Mouse (Mus musculus) urinary bladder, postnatal 36 days (tissue): ENCODE measurements around the gene Cnnm2.
A peak's percentile ranks its signal among the peaks of the same experiment; 100 is the strongest.
"Not testable (repeated sequence)": the region's sequence is repeated elsewhere in the genome, so short reads cannot be mapped to it uniquely, and the experiment has no call there.

Experiments used
- DNase-seq, 2 experiments: peaks; one replicate each; pipeline ENCODE4 v3.0.0; 2022; ENCODE audit warnings: low spot score in 2 of 2, mixed read lengths in 1 of 2

Cnnm2 gene

DNA sequence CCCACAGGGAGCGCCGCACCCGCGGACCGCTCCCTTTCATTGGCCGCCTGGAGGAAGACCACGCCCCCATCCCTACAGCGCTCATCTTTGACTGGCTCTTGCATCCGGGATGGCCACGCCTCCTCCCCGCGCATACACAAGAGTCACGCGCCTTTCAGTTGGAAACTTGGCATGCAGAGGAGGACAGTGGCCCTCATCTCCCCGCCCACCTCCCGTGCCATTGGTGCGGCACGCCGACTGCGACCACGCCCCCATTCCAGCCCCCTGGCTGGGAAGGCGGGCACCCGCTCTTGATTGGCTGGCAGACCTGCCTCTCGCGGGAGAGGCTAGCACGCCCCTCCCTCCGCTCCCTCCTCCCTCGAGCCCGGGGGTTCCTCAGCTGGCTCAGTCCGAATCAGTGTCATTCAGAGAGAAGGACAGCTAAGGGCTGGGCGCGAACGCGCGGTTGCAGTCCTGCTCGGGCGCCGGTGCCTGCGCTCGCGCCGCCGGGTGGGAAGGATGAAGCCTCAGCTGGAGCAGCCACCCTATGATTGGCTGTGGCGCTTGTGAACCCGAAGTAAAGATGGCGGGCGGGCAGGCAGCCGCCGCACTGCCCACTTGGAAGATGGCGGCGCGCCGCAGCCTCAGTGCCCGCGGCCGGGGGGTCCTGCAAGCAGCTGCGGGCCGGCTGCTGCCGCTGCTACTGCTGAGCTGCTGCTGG, at the start of gene Cnnm2:
Gene Cnnm2 (plus strand): TSS at position 350 of the 700 bp plus-strand sequence.
- peak; percentile 100 for DNase-seq

DNA sequence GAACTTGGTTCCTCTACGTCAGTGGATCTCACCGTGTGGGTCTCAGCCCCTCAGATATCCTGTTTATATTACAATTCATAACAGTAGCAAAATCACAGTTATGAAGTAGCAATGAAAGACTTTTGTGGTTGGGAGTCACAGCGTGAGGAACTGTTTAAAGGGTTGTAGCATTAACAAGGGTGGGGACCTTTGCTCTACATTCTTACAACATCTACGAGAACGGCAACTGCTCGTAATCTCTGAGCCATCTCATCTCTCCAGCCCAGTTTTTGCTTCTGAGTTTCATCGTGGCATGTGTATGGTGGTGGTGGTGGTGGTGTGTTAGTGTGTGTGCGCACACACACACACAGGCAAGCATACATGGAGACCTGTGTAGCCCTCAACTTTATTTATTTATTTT, 47.2 kb upstream of the Cnnm2 start:
- no peak for DNase-seq

DNA sequence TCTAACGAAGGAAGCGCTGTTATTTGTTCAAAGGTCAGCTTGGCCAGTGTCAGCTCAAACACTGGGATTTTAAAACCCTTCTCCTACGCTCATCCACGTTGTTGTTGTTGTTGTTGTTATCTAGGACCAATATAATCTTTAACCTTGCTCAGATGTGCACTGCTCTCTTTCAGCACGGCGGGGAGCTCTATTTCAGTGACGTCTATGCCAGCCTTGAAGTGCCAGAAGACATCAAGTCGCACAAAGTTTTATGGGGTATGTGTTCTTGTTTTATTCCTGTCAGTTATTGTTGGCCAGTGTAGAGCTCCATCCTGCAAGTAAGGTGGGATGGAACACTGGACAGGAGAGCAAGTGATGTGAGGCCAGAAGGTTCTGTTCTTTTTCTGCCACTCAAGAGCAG, 46.4 kb upstream of the Cnnm2 start:
- no peak for DNase-seq

DNA sequence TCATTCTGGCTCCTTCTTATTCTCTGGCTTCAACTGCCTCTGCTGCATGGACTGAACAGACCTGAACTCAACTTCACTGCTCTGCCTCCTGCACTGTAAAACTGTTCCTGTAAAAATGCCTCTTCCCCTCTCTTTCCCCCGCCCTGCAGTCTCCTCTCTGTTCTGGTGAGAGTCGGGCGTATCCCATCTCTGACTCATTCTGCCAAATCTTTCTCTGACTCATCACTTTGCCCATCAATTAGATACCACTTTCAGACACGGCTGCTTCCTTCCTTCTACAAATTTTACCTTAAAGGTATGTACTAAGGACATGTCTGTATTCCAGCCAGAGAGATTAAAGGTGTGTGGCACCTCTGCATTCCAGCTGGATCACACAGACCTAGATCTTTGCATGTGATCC, 43.2 kb upstream of the Cnnm2 start:
- no peak for DNase-seq

DNA sequence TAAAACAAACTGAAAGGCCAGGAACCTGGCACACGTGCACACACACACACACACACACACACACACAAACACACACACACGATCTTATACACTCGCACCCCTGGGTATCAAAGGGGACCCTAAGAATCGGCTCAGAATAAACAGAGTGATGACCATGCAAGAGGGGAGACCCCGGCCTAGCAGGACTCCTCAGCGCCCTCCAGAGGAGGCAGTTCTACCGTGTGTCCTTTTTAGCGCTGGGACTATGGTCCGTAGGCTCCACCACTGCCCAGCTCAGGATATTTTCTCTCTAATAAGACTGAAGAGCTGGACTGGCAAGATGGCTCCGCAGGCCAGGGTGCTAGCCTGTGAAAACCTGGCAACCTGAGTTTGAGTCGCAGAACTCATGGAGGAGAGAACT, 37.0 kb upstream of the Cnnm2 start:
- no peak for DNase-seq

DNA sequence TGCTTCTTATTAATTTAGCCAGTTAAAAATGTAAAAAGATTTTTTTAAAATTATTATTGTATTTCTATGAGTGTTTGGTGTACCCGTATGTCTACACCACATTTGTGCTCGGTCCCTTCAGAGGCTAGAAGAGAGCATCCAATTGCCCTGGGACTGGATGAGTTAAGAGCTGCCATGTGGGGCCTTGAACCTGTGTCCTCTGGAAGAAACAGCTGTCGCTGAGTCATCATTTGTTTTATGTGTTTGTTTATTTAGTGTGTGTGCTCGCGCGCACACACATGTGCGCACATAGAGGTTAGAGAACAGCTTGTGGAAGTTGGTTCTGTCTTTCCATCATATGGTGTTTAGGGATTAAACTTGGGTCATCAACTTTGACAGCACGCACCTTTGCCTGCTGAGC, 35.3 kb upstream of the Cnnm2 start:
- DNase-seq: no peak

DNA sequence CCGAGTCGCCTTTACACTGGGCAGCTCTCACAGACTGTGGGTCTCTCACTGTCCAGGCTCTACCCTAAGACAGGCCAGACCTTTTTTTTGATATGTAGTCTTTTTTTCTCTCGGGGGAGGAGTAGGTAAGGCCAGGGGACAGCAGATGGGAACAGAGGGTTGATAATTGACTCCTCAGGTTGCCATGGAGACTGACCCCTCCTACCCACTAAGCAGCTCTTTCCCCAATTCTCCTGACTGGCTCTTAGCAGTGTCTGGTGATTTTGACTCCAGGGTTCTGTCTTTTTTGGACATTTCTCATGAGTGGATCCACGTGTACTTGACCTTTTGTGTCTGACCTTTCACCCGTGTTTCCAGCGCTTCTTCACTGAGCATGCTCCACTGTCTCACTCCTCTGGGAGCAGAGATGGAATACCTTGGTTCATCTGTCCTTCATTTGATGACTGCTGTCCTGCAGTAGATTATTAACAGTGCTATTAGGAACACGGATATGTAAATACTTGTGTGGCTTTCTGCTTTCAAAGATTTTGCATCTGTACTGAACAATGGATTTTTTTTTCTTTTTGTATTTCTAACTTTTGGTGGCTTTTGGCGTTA, 34.2 kb upstream of the Cnnm2 start:
- DNase-seq: no peak

DNA sequence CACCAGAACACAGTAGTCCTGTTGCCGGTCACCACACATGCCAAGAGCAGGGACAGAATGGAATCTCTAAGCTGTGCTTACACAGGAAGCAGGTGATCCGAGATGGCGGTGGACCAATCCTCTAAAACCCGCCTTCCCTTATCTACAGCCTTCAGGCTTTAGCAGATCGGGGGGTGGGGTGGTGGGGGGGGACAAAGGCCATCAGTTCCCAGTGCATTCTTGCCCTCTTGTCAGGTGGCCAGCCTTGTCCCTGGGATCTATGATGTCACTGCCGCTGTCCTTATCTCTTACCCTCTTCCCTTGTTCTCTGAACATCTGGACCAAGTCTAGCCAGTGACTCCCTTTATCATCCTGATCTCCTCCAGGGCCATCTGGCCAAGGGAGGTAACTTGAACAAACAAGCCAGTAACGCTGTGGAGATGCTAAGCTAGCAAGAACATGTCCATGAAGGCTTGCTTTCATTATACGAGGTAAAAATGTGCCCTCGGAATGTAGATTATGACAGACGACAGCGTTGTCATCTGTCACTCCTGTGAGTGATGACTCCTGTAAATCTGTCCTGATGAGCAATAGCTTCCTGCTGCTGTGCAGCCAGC, 33.4 kb upstream of the Cnnm2 start:
- peak in 1 of 2 experiments; percentile 2 for DNase-seq

DNA sequence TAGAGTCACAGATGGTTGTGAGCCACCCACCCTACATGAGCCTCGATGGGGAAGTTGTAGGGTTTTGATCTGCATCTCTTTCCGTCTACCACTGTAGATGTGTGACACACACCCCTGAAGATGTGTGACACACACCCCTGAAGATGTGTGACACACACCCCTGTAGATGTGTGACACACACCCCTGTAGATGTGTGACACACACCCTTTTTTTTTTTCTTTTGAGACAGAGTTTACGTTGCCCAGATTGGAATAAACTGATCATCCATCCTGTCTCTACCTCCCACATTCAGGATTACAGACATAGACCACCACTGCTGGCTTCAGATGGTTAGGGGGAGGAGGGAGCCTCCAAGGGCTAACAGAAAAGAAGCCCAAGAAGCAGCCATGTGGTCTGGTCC, 32.5 kb upstream of the Cnnm2 start:
- DNase-seq: no peak

DNA sequence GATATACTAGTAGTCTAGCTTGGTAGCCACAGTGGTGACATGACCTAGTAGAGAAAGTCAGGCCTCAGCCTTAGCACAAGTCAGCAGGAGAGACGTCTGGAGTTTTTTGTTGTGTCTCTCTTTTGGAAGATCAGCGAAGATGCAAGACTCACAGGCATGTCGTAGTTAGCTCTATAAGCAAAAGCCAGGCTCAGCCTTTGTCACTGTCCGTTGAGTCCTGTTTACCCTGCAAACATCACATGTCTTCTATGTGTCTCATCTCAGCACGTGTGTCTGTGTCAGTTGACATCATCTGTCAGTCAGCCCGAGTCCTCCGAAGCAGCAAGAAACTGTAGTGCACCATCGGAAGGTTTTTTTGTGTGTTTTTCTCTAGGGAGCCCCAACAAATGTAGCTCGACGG, 30.0 kb upstream of the Cnnm2 start:
- DNase-seq: no peak

DNA sequence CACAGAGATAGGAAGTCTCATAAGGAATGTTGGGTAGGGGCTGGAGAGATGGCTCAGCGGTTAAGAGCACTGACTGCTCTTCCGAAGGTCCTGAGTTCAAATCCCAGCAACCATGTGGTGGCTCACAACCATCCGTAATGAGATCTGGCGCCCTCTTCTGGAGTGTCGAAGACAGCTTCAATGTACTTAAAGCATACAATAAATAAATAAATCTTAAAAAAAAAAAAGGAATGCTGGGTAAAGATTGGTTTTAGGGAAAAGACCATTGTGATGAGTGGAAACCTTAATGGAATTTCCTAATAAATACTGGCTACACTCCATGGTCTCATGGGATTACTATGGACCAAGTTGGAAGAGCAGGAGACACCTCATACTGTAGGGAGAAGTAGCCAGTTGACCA, 28.7 kb upstream of the Cnnm2 start:
- not testable (repeated sequence) for DNase-seq

DNA sequence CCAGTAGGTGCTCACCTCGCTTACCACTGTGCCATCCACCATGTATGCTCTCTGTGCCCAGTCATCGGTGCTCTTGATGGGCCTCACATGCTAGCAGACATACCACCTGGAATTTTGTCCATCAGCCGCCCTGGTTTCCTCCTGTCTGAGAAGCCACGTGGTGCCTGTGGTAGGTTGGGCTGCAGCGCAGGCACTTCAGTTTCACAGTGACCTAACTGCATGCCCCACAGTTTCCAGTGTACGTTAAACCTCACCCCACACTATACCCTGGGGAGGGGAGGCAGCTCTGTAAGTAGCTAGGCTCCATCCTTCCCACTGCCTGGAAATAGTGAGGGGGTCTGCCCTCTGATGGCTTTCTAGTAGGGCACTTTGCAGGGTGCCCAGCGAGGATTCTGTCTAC, 27.8 kb upstream of the Cnnm2 start:
- no peak for DNase-seq

DNA sequence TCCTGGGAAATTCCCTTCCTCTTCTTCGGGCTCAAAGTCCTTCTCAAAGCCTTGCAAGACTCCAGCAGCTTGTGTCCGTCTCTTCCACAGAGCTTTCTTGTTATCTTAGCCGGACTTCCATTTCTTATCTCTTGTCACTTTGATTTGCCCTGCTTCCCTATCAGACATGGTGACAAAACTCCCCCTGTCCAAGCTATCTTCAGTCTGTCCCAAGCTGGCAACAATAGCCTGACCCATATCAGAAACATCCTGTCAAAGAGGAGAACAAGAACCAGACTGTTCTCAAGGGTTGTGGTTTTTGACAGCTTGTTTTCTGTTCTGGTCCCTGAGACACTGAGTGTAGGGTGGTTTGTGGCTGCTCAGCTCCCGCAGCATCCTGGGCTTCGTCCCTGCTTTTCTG, 26.2 kb upstream of the Cnnm2 start:
- no peak for DNase-seq

DNA sequence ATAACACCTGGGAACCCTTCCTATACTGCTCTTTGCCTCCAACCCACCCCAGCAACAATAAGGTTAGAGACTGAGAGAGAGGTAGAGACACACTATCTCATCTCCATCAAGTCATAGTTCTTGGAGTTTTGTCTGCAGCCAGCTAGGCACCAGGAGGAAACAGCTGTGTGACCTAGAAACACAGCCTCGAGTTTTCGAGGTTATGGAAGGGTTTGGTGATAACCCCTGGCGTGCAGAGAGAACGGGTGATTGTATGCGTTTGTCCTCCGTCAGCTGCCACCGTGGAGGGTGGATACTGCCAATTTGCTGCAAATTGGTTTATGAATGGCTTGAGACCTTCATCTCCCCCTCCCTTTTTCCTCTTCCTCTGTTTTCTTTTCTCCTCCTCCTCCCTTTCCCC, 24.3 kb upstream of the Cnnm2 start:
- DNase-seq: no peak

DNA sequence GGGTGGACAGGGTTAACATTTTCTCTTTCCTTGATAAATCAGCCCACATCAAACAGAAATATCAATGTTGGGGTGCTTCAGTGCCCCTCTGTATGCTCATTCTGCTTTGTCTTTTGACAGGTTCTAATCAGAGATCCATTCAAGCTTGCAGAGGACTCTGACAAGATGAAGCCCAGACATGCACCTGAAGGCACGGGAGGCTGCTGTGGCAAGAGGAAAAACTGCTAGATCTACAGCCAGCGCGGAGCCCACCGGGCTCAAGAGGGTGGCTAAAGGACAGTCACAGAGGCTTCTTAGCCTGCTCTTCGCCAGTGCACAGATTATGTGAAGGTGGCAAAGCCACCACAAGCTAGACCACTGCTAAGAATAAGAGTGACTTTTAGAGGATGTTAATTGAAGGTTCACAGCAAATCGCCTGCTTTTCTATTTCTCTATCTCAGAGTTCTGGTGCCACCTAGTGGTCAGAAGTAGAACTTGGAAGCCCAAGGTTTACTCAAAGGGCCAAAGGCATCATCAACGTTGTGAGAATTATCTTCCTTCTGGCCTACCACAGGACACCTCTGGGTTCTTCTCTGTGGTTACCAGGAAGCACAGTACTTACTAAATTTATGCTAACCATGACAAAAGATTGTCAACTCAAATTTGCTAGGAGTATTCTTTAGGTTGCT, 20.9 kb upstream of the Cnnm2 start:
- peak; percentile 51 to 54 for DNase-seq

DNA sequence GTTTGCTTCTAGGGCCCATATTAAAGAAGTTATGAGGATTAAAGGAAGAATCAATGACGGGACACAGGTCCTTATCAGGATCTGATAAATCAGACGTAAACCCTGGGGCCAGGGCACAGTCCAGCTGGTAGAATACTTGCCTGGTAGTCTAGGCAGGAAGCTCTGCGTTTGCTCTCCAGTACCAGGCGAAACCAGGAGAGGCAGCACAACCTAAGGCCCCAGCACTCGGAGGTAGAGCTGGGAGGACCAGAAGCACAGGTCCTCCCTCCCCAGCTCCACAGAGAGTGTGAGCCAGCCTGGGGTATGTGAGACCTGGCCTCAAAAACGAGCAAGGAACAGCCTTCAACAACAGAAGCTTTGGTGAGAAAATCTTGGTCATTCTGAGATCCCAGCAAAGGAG, 19.8 kb upstream of the Cnnm2 start:
- no peak for DNase-seq

DNA sequence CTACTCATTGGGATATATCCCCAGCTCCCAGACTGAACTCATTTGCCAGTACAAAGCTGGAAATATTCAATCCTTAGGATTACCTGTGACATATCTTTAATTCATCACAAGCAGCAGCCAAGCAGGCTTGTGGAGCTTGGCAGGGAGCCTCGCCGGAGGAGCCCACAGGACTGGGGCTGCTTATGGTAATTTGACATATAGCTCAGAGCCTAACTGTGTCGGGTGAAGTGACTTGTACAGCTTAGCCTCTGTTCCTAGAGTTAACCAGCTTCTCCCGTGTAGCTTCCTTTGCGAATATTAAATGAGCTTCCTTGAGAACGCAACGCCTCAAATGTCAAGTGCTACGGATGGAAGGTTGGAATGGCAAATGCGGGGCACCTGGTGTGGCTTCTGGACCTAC, 16.7 kb upstream of the Cnnm2 start:
- DNase-seq: no peak

DNA sequence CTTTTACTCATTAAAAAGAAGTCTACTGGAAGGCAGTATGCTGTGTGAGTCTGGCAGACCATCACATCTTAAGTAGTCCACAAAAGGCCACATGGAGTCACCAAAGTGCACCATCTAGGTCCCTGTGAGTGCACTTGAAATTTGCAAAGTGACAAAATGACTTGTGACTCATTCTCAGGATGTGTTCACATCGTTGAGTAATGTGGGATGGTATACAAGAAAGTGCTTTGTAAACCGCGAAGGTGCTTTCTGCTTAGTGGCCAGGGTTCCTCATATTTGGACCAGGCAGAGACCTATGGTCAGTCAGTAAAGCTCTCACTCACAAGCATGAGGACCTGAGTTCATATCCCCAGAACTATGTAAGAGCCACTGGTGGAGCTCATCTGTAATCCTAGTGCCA, 13.6 kb upstream of the Cnnm2 start:
- no peak for DNase-seq

DNA sequence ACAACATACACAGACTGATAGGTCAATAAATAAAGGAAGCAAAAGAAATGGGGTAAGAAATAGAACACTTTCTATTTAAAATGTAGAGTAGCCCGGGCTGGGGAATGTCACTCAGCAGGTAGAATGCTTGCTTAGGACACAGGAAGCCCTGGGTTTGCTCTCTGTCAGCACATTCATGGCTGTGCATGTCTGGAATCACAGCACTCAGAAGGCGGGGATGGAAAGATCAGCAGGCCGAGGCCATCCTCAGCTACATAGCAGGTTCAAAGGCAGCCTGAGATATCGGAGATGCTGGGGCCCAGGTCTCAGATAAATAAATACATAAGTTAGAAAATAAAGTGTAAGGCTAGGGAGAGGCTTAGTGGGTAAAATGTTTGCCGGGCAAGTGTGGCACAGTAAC, 9.2 kb upstream of the Cnnm2 start:
- DNase-seq: no peak

DNA sequence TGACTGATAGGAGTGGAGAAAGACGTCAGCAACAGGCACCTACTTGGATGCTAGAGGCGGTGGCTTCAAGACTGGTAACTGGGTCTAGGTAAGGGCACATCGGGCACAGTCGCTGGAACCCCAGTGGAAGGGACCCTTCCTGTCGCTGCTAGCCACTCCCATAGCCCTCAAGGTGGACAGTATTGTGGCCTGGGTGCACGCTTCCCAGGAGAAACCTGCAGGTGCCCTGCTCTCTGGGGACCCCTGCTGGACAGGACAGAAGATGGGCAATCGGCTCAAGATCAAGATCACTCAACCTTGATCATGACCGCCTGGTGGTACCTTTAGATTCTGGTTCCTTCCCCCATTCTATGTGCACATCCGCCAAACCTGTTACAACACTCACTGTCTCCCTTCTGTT, 6.3 kb upstream of the Cnnm2 start:
- DNase-seq: peak; percentile 46 to 48

DNA sequence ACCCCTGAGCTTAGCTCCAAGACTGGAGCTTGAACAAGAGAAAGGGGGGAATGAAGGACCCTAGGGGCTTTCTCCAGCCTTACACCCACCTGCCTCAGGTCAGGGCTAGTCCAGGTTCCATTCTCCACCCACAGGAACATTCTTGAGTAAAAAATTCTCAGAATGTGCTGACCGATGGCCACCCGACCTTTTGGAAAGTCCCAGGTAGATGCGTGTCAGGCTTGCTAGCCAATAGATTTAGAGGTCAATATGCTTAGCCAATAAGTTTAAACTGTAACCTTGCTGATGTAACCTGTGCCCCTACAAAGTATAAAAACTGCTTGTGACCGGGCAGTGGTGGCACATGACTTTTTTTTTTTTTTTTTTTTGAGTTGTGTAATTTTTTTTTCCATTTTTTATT, 5.2 kb upstream of the Cnnm2 start:
- DNase-seq: no peak

DNA sequence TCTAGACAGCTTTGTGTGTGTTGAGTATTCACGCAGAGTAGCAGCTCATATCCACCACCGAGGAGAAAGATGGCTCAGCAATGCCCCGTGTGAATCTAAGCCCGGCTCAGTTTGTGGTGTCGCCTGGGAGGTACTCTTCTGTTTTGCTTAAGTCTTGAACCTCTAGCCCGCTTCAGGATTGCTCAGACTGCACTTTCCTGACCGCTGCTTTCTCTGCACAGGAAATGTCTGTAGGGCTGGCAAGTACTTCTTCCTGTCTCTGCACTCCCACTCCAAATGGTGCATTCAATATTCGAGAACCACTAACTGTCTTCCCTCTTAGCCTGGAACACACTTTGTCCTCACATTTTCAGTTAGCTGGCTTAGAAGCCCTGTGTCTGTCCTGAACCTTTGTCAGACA, 2.3 kb upstream of the Cnnm2 start:
- DNase-seq: no peak

DNA sequence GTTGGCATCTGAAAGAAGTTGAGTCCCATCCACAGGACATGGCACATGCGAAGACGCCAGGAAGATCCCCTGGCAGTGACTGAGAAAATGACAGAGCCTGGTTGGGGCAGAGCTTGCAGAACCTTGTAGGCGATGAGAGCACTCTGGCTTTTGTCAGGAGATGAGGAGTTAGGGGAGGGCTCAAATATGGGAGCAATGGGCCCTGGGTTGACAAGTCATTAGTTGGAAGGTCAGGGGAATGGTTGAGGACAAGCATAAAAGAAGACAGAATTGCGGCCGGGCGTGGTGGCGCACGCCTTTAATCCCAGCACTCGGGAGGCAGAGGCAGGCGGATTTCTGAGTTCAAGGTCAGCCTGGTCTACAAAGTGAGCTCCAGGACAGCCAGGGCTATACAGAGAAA, 1.5 kb upstream of the Cnnm2 start:
- DNase-seq: not testable (repeated sequence)
